Mouse (Mus musculus) regulatory T cell (primary cell): ENCODE measurements around the gene Gsta1.
"Not testable (repeated sequence)": the region's sequence is repeated elsewhere in the genome, so short reads cannot be mapped to it uniquely, and the experiment has no call there.

Source experiments
- in situ Hi-C: fragments of 300-600 bp; cut with MboI, MseI; formaldehyde crosslinking; loops from one replicate; pipeline ENCODE4 v1.15.1; 2025; ENCODE audit warnings: high pct_unique_total_duplicates

Gsta1 gene

GRCm38 (mm10) chr9:78230461-78230860 lies at the start of gene Gsta1:
Gsta1 (plus strand) TSS chr9:78230656.
- in situ Hi-C loops = not testable (repeated sequence)

- in situ Hi-C loops = loop anchor here (10.0 kb wide), 1 partner anchor 1622 kb away; no protein-coding TSS in a partner anchor
Observed at GRCm38 (mm10) chr9:78182474-78182873, 48.0 kb upstream of the Gsta1 start, which contains the start of gene Gsta4. Gsta4 (plus strand) TSS chr9:78182774.

DNA sequence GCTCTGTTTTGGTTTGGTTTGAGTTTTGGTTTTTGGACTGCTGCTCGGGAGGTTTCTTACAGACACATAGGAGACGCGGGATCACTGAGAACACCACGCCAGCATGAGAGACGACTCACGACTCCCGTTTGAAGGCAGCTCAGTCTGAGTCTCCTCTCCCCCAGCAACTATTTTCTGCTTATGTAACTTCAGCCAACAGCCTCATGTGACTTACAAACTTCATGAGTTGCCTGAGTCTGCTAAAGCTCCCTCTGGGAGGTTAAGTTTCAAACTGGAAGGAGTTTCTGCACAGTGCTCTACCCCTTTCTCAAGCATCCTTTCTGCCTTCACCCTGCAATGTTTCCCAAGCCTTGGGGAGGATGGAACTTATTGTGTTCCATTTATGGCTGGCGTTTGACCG lies 44.8 kb upstream of the Gsta1 start:
- in situ Hi-C loops = loop anchor here (10.0 kb wide), 1 partner anchor 1619 kb away; no protein-coding TSS in a partner anchor

DNA sequence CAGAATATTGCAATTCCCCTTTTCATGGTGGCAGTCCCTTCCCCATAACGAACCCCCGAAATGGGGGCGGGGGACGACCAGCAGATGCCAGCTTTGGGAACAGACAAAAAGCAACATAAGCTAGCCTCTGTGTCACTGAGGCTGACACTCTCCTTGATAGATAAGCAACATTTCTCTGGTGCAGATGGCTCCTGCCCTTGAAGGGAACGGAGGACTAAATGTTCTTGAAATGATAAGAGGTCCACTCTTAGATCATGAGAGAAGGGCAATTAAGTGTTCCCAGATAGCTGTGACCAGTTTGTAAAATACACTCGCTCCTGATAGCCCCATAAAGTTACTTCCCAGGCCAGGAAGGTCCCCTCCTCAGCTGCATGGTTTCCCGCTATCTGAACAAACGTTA lies 41.5 kb upstream of the Gsta1 start:
- in situ Hi-C loops = loop anchor here (10.0 kb wide), 1 partner anchor 1616 kb away; no protein-coding TSS in a partner anchor

GRCm38 (mm10) chr9:78190651-78191634 lies 39.5 kb upstream of the Gsta1 start:
- in situ Hi-C loops = no loop called here

DNA sequence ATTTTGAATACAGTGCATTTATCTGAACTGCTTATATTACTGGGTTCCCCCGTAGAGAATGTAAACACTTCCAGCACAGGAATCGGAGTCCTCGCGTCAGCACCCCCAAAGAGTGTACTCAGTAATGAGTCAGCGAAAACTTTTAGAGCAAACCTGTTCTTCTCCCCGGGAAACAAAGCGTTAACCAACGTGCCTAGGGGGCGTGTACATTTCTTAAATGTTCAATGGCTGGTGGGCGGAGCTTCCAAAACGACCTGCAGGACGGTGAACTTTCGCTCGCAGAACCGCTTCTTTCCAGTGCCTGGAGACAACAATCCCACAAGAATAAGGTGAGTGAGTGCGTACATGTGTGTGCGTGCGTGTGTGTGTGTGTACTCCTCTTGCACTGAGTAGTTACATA lies 38.7 kb upstream of the Gsta1 start:
- in situ Hi-C loops = no loop called here

DNA sequence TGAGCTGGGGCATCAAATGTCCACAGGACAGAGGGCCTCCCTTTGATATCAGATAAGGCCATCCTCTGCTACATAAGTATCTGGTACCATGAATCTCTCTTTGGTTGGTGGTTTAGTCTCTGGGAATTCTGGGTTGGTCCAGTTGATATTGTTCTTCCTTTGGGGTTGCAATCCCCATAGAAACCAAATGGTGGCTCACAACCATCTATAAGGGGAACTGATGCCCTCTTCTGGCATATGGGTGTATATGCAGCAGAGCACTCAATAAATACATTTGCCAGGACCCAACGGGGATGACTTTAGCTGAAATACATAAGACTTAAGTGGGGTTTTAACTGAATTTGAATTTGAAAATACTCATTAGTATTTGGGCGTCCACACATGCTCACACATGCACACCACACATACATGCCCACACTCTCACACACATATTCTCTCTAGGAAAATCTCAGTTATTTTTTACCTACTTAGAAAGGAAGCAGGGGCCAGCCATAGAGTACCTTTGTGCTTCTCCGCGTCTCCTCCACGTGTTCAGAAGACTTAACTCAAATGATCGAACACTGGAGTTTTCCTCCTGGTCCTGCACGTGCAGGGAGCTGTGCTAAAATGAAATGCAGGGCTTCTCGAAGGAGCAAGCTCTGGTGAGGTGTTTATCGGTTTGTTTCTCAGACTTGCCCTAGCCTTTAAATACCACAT lies 36.4 kb upstream of the Gsta1 start:
- in situ Hi-C loops = no loop called here

DNA sequence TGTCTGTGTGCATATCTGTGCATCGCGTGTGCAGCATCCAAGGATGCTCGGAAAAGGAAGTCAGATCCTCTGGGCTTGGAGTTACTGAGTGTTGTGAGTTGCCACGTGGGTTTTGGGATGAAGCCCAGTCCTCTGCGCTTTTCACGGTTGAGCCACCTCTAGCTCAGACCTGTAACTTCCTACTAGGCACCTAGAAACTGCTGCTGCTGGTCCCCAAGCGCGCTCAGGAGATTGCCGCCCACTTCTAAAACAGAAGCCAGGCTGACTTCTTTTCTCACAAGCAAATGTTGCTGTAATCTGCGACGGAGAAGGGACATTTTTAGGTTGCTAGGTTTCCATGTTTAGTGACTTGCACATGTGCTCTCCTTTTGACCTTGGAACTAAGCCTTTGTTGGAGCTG lies 35.4 kb upstream of the Gsta1 start:
- in situ Hi-C loops = no loop called here

DNA sequence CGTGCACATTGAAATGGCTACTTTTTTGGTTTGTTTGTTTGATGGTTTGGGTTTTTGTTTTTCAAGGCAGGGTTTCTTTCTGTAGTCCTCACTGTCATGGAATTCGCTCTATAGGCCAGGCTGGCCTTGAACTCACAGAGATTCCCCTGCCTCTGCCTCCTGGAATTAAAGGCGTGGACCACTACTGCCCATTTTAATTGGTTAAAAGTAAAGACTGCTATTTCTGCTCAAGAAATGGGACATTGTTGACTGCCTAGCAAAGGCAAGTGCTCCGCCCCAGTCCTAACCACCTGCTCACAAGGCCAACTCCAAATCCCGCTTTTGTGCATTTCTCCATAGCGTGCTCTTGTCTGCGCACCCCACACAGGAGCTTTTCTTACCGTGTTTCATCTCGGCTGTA lies 32.7 kb upstream of the Gsta1 start:
- in situ Hi-C loops = no loop called here

DNA sequence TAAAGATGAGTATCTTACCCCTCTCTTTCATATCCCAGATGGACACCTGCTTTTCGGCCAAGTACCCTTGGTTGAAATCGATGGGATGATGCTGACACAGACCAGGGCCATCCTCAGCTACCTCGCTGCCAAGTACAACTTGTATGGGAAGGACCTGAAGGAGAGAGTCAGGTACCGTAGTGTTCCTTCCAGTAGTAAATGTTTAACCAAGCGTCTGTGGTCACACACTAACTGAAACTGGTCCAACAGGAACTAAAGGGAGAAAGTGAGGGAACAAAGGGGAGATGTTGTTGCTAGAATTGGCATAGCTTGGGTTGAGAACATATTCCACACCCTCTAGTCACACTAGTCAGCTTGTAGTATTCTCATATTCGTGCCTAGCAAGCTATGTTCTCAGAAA lies 26.3 kb upstream of the Gsta1 start:
- in situ Hi-C loops = no loop called here

DNA sequence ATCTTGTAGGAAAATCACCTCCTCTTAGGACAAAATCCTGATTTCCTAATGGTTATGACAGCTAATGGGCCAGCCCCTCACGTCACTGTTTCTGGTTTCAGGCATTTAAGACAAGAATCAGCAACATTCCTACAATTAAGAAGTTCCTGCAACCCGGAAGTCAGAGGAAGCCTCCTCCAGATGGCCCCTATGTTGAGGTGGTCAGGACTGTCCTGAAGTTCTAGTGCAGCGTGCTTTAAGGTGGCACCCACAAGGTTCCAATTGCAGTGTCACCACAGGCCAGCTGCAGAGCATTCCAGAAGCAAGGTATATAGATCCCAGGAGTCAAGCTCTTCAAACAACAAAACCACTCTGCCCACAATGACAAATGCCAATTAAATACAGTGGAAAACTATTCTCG lies 21.5 kb upstream of the Gsta1 start:
- in situ Hi-C loops = no loop called here

GRCm38 (mm10) chr9:78210079-78210478 lies 20.4 kb upstream of the Gsta1 start:
- in situ Hi-C loops = no loop called here

DNA sequence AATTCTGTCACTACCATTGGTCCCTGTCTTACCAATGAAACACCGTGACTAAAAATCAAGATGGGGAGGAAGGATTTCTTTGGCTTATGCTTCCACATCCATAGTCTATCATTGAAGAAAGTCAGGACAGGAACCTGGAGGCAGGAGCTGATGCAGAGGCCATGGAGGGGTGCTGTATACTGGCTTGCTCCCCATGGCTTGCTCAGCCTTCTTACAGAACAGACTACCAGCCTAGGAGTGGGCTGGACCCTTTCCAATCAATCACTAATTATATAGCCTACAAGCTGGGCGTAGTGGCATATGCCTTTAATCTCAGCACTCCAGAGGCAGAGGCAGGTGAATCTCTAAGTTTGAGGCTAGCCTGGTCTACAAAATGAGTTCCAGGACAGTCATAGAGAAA lies 19.6 kb upstream of the Gsta1 start:
- in situ Hi-C loops = no loop called here

DNA sequence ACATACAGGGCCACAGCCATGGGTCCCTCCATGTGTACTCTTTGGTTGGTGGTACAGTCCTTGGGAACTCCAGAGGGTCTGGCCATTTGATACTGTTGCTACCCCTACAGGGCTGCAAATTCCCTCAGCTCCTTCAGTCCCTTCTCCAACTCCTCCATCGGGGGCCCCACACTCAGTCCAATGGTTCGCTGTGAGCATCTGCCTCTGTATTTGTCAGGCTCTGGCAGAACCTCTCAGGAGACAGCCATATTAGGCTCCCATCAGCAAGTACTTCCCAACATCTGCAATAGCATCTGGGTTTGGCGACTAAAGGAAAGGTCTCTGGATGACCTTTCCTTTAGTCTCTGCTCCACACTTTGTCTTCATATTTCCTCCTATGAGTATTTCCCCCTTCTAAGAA lies 18.9 kb upstream of the Gsta1 start:
- in situ Hi-C loops = no loop called here

GRCm38 (mm10) chr9:78212341-78213049 lies 18.0 kb upstream of the Gsta1 start:
- in situ Hi-C loops = no loop called here

- in situ Hi-C loops = no loop called here
Observed at GRCm38 (mm10) chr9:78217074-78217473, 13.4 kb upstream of the Gsta1 start.

DNA sequence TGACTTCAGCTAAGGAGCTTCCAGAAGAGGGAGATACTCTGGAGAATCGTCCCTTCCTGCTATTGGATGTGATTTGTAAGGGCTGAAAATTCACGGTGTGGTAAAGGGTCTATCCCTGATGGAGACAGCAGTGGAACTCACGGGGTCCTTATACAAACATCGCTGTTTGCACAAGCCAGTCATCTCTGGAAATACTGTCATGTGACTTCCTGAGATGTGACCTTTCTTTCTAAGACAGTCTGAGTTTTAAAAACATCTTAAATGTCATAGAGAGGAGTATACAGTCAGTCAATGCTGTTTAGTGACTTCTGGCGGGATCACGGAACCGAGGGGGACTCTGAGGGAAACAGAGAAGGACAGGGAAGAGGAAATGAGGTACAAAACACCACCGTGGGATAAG lies 7.8 kb upstream of the Gsta1 start:
- in situ Hi-C loops = no loop called here

DNA sequence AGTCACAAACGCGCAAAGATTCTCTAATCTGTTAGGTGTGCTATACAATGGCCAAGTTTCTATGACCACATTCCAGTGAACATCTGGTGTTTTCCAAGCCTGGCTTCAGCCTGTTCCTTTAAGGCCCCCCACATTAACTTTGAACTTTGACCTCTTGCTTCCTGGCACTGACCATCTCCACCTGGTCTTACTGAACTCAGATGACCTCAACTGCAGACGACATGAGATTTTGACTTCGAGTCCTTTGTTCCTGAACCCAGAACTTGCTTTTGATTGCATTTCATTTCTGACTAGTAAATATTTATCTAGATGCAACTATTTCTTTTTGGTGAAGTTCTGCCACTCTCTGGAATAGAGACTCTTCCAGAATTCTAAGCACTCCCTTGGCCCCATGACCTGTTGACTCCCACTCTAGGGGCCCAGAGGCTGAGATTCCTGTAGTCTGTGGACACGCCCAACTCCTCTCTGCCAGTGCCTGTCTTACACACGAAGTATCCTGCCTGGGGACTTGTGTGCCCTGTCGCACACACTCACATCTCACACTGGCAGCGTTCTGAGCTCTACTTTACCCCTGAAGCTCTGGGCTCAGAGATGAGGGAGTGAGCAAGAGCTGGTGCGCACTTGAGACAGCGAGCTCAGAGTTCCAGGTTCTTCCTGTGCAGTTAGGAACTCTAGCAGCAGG lies 7.1 kb upstream of the Gsta1 start:
- in situ Hi-C loops = no loop called here

DNA sequence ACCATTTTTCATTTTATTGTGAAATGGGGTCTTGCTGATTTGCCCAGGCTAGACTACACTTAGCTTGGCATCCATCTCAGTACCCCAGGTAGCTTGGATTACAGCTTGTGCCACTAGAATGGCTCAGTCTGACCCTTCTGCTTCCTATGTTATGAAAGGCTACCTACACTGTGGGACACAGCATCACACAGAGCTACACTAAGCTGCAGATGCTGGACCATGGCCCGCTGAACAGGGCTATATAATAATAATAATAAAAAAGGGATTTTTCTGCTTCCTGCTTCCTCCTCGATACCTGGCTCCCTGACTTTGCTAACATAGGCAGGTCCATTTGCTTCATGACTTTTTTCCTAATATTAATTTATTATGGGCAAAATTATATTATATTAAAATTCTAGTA lies 6.0 kb upstream of the Gsta1 start:
- in situ Hi-C loops = no loop called here

DNA sequence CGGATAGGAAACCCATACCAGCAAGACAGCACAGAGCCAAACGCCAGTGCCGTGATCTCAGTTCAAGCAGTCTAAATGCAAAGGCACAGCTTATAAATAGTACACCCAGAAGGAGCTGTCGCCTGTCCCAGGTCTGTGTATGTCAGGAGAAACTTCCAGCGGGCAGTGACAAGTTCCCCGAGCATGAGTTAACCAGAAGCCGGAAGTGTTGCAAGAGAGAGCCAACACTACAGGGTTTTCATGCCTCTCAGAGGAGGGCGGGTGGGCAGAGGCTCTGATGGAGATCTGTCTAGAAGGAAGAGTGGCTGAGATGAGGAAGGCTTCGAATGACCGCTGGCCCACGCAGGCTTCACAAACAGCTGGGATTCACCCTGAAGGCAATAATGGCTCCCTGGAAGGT lies 5.2 kb upstream of the Gsta1 start:
- in situ Hi-C loops = loop anchor here (5.0 kb wide), 1 partner anchor 37 kb away; no protein-coding TSS in a partner anchor

DNA sequence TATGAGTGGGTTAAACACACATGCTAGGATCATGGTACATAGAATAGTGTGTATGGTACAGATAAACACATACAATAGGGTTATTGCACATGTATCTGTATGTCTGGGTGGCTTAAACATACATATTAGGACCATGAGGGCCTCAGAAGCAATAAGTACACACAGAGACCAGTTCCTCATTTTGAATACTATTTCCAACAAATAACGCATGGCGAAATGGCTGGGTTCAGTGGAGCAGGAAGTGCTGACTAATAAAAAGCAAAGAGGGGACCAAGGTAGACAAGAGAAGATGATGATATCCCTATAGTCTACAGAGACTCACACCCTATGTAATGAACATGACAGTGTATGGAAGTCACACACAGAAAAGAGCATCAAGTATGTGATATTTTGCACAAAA lies 2.3 kb upstream of the Gsta1 start:
- in situ Hi-C loops = loop anchor here (5.0 kb wide), 1 partner anchor 34 kb away; no protein-coding TSS in a partner anchor
